Mouse (Mus musculus) megakaryocyte, embryonic 14.5 days (primary cell): Measurements from ENCODE around the gene Ak5.

Source experiments
- FLI1 ChIP-seq: IDR thresholded peaks from 2 replicates; pipeline ENCODE4 v1.6.1; 2012; ENCODE audit warnings: low read length, inconsistent platforms, mixed read lengths
- GATA1 ChIP-seq: IDR thresholded peaks from 3 replicates; pipeline ENCODE4 v1.6.1; 2012; ENCODE audit warnings: mixed read lengths, low read length, inconsistent platforms, borderline replicate concordance

DNA sequence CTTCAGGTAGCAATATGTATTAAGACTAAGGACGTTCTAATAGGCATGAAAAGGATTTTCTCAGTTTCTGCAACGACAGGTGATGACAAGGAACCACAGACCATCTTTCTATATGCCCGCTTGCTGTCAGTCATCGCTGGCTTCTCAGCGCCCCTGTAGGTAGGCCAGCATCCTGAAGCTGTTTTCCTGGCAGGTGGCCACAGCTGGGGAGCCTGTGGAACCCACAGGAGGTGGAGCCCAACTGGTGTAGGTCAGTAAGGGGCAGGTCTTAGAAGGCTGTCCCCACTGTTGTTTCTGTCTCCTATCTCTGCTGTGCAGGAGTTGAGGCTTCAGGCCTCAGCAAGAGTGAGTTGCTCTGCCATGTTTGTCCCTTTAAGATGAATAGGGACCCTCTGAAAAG is 37.7 kb upstream of the Ak5 start:
- TF ChIP-seq GATA1, result no peak
- TF ChIP-seq FLI1, result no peak
